ENCODE assay signal across 8 mouse cellular contexts in the genomic region with DNA sequence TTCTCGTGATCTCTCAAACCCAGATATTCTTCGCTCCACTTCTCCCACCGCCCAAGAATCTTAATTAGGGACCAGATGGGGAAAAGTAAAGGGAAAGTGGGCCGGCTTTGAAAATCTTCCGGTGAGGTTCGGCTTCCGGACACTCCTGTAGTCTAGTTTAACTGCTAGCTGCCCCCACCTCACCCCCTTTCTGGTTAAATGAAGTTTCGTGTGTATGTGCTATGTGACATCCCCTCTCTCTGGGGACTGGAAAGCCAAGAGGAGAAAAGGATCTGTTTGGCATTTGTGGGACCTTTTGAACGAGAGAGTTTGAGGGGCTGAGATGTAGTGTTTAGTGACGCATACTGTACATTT. TPM values are rescaled to one million over a fixed set of nuclear protein-coding genes. Genes with fewer than 3 reads are reported as not detected.
DNase-seq lines count a peak whose midpoint lies in the region; ATAC-seq and TF ChIP-seq lines count a peak whose summit lies in the region.

A gene (minus strand): TSS at position 270 of the 354 bp plus-strand sequence.

- peak within 1 kb of the TSS; percentile 96 for H3K4me3 ChIP-seq in kidney, adult 2 months (ENCODE audit: insufficient read depth, low read depth, low read length)
- peak within 1 kb of the TSS; percentile 71 for H3K4me3 ChIP-seq in forebrain, postnatal 0 days (ENCODE audit: low read depth, low read length)
- peak within 1 kb of the TSS; percentile 79 for H3K4me3 ChIP-seq in limb, embryonic 12.5 days (replicated peaks)
- H3K4me3 ChIP-seq in small intestine, adult 2 months (ENCODE audit: low read depth, low read length) = peak within 1 kb of the TSS; percentile 93

- no peak for ATAC-seq in forebrain, postnatal 0 days
- ATAC-seq in limb, embryonic 12.5 days (ENCODE audit: insufficient number of reproducible peaks, insufficient read depth, low FRiP score, low TSS enrichment, low read depth) = no peak

- WGBS in kidney, adult 2 months = 0% methylated on average over 10 of the region's 10 CpGs
- 1% methylated on average over 10 of the region's 10 CpGs for WGBS in forebrain, postnatal 0 days
- WGBS in limb, embryonic 12.5 days = under 1% methylated on average over 10 of the region's 10 CpGs
- 2% methylated on average over 10 of the region's 10 CpGs for WGBS in small intestine, adult 2 months

- H3K27me3 ChIP-seq in kidney, adult 2 months (replicated peaks; ENCODE audit: control insufficient read depth, insufficient read depth, low read length) = no peaks in the 10 kb centered on the region
- no peaks in the 10 kb centered on the region for H3K27me3 ChIP-seq in forebrain, postnatal 0 days (ENCODE audit: insufficient read depth, low read length)
- H3K27me3 ChIP-seq in limb, embryonic 12.5 days = no peaks in the 10 kb centered on the region
- H3K27me3 ChIP-seq in small intestine, adult 2 months (ENCODE audit: control insufficient read depth, insufficient read depth, low read length) = no peaks in the 10 kb centered on the region

- H3K9ac ChIP-seq in forebrain, postnatal 0 days = peak within 1 kb of the TSS; percentile 75
- H3K9ac ChIP-seq in limb, embryonic 12.5 days (replicated peaks) = peak within 1 kb of the TSS; percentile 77

- no peaks in the 10 kb centered on the region; the same call in 1 of the 2 replicates for H3K36me3 ChIP-seq in kidney, adult 2 months (ENCODE audit: control insufficient read depth, insufficient read depth, low read length)
- 0 out of 2 replicates have a peak, but pooled peaks cover 7% of the 10 kb centered on the region for H3K36me3 ChIP-seq in forebrain, postnatal 0 days (ENCODE audit: insufficient read depth)
- H3K36me3 ChIP-seq in limb, embryonic 12.5 days = peaks cover 22% of the 10 kb centered on the region
- H3K36me3 ChIP-seq in small intestine, adult 2 months (ENCODE audit: control insufficient read depth, insufficient read depth, low read length) = peaks cover 5% of the 10 kb centered on the region

- peak within 1 kb of the TSS; percentile 64 for H3K27ac ChIP-seq in kidney, adult 2 months (ENCODE audit: insufficient read depth, low read depth, low read length)
- peak within 1 kb of the TSS; percentile 90 for H3K27ac ChIP-seq in forebrain, postnatal 0 days (ENCODE audit: low read depth, low read length)
- peak within 1 kb of the TSS; percentile 91 for H3K27ac ChIP-seq in limb, embryonic 12.5 days
- H3K27ac ChIP-seq in small intestine, adult 2 months (ENCODE audit: insufficient read depth, low read depth, low read length) = peak within 1 kb of the TSS; percentile 65

- no peaks in the 10 kb centered on the region for H3K9me3 ChIP-seq in forebrain, postnatal 0 days (ENCODE audit: low read length)
- no peaks in the 10 kb centered on the region for H3K9me3 ChIP-seq in limb, embryonic 12.5 days

- TF ChIP-seq POLR2A in kidney, adult 2 months (IDR thresholded peaks at IDR 0.05; ENCODE audit: low read depth, low read length) = no peak
- TF ChIP-seq POLR2A in small intestine, adult 2 months (IDR thresholded peaks at IDR 0.05; ENCODE audit: low read depth, low read length) = no peak

- DNase-seq in kidney, adult 2 months = no peak
- DNase-seq in kidney, postnatal 25 days = no peak
- peak; percentile 13 for DNase-seq in MEL-GATA-1-ER (ENCODE audit: extremely low read depth, low read depth)
- no peak for DNase-seq in forebrain, postnatal 0 days
- no peak for DNase-seq in thymus, postnatal 25 days
- no peak for DNase-seq in urinary bladder, postnatal 36 days (ENCODE audit: low spot score in 2 of 2)

- no peak for TF ChIP-seq CTCF in kidney, adult 2 months (conservative IDR thresholded peaks at IDR 0.05; ENCODE audit: insufficient read depth, insufficient read length, low read depth, low read length)
- no peak for TF ChIP-seq CTCF in forebrain, postnatal 0 days (IDR thresholded peaks at IDR 0.05; ENCODE audit: low read depth)
- no peak for TF ChIP-seq CTCF in small intestine, adult 2 months (IDR thresholded peaks at IDR 0.05; ENCODE audit: extremely low read depth, insufficient read length, insufficient replicate concordance, low read depth, low read length)

- peak within 1 kb of the TSS; percentile 82 for H3K4me2 ChIP-seq in forebrain, postnatal 0 days (ENCODE audit: low read depth)
- peak within 1 kb of the TSS; percentile 86 for H3K4me2 ChIP-seq in limb, embryonic 12.5 days

- H3K4me1 ChIP-seq in kidney, adult 2 months (ENCODE audit: control insufficient read depth, insufficient read depth, low read length) = peaks cover 5% of the 10 kb centered on the region
- peaks cover 20% of the 10 kb centered on the region for H3K4me1 ChIP-seq in forebrain, postnatal 0 days (ENCODE audit: insufficient read depth)
- peaks cover 20% of the 10 kb centered on the region for H3K4me1 ChIP-seq in limb, embryonic 12.5 days (replicated peaks)
- H3K4me1 ChIP-seq in small intestine, adult 2 months (ENCODE audit: control insufficient read depth, insufficient read depth, insufficient read length, low read length) = peaks cover 9% of the 10 kb centered on the region; the same call in 1 of the 2 replicates

RNA-seq across cellular contexts. Expression of the gene that starts here (rescaled TPM):
- 2.5 and 3.5 TPM in 2 replicates for polyA plus RNA-seq in kidney, adult 2 months (2012; rRNA removed)
- 30.0 and 30.5 TPM in 2 replicates for total RNA-seq in forebrain, postnatal 0 days (2014; rRNA removed)
- 42.5 and 46.3 TPM in 2 replicates for polyA plus RNA-seq in forebrain, postnatal 0 days (2015; fragmentation: Nextera tagmentation; extraction: Ambion mirVana)
- polyA plus RNA-seq in limb, embryonic 12.5 days (2016; fragmentation: Nextera tagmentation; extraction: Ambion mirVana) = 29.9 and 34.0 TPM in 2 replicates
- polyA plus RNA-seq in small intestine, adult 2 months (2012; rRNA removed) = 0.47 and 0.84 TPM in 2 replicates
